Mouse (Mus musculus) cerebellum, postnatal 10 days (tissue): ENCODE measurements around the gene BC034090.

Experiments
- DNase-seq, 2 experiments: peaks; one replicate each; pipeline ENCODE4 v3.0.0; 2021; ENCODE audit warnings: mixed read lengths in 2 of 2

The BC034090 gene

DNA sequence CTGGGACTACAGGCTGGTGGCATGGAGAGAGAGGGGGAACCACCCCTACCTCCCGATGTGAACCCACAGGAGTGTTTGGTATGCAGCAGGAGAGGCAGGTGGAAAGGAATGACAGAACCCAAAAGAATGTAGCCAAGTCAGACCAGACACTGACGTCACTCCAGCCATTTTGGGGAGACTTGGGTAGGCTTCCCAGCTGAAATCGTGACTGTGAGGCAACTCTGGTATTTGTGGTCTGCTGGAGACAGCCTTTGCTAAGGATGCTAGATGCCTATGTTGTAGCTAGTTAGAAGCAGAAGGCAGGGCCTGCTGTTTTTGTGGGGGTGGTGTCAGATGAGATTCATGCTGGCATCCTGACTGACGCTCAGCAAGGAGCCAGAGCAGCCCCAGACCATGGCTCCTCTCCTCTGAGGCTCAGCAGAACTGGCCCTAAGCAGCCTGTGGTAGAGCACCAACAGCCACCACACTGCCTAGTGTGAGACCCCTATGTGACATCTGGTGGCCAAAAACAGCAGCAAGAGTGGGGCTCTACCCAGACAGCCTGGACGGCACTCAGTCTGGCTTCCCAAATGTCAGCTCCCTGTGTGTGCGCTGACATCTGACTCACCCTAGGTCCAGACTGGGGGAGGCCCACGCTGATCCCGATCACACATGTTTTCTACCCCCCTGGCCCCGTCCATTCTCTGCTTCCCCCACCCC, 29.0 kb downstream of the BC034090 start:
- peak; percentile 49 to 55 for DNase-seq

DNA sequence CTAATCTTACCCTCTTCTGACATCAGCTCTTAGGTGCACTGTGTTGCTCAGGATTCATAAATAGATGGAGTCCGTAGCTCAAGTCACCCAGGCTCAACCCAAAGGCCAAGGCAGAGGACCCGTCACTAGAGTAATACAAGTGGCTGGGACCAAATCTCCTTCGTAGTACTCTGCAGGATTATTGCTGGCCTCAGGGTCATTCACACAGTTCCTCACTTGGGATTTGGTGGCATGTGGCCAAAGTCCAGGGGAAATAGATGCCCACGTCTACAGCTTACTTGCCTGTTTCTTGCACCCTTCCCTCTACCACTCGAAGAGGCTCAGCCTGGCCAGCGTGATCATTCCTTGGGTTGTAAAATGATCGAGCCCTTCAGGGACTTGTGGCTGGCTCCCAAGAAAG, 30.3 kb downstream of the BC034090 start:
- peak; percentile 41 to 62 for DNase-seq

DNA sequence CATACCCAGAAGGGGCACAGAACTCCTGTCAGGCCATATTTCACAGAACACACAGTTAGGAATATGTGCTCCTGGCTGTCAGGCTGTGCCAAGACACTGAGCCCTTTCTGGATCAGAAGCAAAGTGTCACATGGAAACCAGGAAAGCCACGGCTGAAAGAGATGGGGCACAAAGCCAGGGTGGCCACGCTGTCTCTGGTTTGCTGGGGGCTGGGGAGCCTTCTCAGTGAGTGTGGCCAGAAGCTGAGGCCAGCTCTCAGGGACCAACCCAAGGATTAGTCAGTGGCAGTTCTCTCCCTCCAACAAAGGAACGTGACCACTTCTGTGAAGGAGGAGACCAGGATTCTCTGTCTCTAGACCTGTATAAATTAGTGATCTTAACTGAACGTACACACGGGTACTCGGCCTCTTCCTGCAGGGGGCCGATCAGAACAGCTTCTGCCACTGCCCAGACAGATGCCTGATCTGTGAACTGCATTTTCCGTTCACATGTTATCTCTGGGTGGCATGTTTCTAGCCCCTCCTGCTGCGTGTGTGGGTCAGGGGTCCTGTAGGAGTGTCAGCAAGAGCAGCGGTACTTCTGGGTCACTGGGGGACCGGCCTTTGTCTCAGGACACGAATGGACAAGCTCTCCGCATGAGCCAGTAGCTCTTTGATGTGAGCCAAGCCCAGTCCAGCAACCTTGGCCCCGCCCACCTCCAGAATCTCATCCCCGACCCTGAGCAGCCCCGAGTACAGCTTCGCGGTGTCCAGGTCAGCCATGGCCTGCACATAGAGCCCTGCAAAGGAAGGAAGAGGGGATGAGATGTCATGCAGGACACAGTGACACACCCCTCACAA, 31.1 kb downstream of the BC034090 start:
- peak; percentile 87 to 91 for DNase-seq

DNA sequence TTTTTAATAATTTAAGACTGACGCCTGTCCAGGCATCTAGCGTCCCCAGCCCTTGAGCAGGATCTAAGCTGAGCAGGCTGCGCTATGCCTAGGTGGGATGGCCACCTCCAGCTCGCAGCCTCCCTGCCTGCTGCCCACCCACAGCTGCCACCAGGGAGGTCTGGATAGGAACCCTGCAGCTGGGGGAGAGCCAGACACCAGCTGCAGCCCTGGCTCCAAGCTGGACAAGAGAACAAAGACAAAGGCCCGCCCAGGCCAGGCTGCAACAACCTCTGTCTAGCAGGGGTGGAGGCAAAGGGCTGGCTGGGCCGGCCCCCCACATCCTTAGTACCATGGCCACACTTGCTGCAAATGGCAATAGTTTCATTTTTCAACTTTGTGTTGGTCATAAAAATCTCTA, 31.8 kb downstream of the BC034090 start:
- peak; percentile 66 to 77 for DNase-seq

DNA sequence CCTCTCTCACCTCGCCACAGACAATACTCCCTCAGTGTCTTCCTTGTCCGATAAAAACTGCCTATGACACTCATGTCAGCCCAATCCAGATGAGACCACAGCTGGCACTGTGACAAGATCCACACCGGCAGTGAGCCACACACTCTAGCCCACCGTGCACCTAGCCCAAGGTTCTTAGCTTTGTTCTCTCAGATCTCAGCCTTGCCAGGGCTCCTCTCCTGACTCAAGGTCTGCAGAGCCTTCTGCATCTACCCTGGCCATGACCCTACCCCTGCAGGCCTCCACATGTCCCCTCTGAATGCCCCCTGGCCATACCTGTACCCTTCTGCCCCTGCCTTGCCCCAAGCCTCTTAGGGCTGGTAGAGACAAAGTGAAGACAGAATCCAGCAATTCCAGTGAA, 32.2 kb downstream of the BC034090 start:
- peak; percentile 47 to 56 for DNase-seq

DNA sequence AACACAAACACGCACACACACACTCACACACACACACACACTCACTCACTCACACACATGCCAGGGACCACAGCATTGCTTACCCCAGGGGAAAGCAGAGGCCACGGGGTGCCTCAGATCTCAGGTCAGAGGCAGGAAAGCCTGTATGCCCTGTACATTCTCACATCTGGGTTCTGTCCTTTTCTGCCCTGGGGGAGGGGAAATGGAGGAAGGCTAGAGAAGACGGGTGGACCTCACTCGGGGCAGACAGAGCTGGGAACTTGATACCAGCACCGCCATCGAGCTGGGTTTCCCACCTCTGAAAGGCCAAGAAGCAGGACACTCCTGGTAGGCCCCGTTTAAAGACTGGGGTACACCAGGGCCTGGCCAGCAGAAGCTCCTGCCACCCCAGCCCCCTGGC, 33.2 kb downstream of the BC034090 start:
- peak; percentile 41 to 45 for DNase-seq

DNA sequence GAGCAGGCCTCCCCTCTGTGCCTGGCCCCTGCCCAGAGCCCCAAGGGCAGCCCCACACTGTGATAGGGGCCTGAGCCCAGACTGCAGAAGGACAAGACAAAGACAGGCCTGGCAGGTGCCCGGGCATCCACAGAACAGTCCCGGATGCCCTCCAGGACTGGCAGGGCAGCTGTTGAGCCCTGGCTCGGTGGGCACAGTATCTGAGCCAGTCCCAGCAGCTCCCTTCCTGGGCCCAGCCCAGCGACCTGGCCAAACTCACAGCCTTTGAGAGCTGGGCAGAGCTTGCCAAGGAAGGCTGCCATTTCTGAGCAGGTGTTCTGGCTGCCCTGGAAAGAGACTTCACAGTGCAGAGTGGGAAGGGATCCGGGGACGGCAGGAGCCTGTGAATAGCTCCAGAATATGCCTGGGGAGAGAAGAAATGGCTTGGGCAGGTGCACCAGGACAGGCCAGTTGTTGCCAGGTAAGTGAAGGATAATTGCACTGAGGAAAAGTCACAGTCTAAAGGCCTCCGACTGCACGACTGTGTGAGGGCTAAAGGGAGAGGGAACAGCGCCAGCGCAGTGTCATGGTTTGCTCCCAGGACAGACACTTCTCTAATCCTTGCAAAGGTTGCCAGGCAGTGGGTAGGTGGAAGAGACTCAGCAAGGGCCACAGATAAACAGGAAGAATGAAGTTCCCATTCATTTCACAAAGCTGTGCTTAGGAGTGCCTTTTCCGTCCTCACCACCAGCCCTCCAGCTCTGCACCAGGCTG, 34.1 kb downstream of the BC034090 start:
- peak; percentile 91 to 95 for DNase-seq

DNA sequence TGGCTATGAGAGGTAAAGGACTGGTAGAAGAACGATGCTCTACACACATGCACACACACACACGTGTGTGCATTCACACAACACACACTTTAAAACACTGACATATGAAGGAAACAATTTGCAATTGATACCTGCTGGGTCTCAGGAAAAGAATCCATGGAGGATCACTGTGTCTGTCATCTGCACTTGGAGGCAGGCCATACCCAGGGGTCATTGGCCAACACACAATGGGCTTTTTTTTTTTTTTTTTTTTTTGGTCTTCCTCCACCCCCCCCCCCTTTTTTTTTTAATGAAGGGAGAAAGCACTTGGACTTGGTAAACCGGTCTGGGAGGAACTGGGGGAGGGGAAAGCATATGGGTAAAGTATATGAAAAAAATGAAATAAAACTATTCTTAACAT, 36.4 kb downstream of the BC034090 start:
- DNase-seq = peak; percentile 56 to 62

DNA sequence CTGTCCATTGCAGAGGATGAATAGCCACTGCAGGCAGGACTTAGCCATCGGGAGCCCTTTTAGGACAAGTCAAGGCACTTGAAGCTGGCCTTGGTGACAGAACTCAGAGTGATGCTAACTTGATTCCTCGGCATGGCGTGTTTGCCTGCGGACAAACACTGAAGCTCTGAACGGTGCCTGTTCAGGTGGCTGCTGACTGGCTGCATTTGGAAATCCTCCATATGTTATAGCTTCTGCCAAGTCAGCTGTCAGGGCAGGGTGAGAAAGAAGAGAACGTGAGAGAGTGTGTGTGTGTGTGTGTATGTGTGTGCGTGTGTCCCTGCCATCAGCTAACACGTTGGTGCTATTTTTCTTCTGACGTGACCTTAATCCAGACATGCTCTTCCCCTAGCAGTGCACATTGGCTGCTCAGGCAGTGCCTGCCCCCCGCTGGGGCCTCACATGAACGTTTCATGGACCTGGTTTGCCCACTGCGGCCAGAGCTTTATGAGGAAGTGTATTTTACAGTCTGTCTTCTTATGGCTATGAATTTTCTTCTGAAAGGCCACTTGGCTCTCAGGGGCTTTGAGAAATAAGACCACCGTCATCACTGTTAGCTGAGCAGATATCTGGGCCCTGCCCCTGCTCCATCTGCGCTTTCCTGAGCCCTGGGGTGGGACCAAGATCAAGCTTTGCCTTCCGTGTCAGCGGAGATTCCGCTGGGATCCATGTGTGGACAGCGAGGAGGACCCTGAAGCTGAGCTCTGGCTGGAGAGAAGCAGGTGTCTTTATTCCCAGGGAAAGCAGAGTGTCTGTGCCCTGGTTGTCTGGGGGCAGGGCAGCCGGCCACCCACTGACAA, 38.2 kb downstream of the BC034090 start:
- DNase-seq = peak; percentile 69 to 75

DNA sequence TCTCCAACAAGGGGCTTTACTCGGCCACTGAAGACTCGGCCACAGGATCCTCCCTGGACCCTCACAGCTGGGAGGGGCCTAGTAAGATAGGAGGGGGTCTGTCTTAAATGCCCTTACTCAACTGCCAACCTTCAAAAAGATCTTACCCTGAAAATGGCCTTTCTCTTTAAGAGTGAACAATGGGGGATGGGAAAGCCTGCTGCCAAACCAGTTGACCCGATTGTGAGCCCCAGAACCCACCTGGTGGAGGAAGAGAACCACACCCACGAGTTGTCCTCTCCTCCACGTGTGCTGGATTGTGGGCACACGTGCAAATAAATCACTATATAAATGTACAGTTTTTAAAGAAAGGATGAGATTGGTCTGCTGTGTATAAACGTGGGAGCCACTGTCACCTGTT, 38.9 kb downstream of the BC034090 start:
- DNase-seq = peak; percentile 37 to 54

DNA sequence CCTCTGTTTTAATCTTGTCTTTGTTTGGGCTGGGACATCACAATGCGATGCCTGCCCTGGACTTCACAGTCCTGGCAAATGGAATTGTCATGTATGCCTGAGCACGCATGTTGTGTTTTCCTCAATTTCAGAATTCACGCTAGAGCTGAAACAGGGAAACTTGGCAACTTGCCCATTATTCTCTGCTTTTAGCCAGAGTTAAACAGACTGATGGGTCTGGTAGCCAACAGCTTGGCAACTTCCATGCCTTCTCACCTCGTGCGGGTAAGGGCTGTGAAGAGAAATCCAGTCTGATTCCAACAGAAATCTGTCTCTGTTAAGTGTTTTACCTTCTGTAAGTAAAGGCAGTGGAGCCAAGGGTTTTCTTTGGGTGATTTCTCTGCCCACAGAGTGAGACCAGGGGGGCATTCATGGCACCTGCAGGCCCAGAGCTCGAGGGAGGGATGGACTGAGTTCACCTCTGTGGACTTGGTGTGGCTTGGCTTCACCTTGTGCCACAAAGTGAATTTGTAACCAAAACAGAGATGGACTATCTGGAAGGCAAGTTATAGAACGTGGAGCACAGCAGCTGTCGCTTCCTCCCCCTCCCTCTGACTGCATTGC, 39.6 kb downstream of the BC034090 start:
- DNase-seq = peak; percentile 90 to 97

DNA sequence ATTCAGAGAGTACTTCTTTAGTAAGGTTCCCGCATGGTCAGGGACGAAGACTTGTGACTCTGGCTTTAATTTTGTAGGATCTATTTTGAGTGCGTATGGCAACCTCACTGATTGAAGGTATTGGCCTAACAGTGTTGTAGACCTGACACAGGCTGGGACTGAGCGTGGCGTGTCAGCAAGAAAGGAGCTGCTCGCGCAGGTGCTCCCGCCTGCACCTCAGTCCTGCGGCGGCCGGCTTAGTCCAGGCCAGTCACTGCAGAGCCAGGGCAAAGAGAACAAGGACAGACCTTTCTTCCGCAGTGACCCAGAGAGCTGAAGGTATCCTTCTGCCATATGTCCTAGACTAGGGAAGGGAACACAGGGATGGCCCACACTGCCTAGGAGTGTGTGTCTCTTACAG, 40.3 kb downstream of the BC034090 start:
- peak; percentile 34 to 47 for DNase-seq

DNA sequence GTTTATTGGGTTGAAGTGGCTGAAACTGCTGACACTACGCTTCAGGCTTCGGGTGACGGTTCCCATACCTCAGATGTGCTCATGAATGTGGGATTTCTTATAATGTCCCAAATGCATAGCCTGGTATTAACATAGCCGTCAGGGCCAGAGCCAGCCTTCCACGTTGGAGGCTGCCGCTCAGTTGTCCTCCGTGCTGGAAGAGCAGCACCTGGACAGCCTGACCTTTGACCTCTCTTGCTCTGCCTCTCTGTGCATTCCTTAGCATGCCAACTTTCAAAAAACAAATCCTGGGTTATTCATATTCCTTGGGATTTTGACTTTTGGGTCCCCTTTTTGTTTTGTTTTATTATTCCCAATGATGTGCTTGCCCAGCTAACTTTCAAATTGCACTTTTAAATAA, 41.1 kb downstream of the BC034090 start:
- no peak for DNase-seq

DNA sequence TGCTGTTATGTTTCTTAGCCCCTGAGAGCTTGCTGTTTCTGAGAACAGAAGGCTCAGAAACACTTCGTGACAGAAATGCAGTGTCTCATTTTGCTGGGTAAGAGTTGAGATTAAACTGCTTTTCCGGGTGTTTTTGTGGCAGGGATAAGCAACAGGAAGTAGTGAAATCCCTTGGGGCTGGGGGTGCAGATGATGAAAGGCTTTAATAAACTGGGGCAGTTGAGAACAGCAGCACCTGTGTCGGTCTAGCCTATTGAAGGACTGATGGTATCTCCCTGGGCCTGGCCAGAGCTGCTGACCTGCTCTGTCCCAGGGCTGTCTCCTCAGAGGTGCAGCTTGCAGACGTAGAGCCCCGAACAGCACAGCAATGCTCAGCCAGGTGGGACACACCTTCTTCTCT, 41.8 kb downstream of the BC034090 start:
- DNase-seq = no peak

DNA sequence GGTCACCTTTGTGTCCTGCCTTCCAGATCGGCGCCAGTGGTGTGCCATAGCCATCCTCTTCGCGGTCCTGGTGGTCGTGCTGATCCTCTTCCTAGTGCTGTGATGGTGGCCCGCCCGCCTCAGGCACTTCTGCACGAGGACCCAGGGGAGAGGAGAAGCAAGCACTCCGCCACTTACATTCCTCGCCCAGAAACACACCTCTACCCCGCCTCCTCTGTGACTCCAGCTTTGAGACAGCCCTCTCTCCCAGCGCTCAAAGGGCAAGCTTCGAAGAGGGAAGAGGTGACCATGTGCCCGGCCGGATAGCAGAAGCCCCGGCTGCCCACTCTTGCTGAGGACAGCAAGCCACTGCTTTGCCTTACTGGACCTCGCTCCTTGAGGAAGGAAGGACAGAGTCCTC, 42.3 kb downstream of the BC034090 start:
- peak in 1 of 2 experiments; percentile 21 for DNase-seq

DNA sequence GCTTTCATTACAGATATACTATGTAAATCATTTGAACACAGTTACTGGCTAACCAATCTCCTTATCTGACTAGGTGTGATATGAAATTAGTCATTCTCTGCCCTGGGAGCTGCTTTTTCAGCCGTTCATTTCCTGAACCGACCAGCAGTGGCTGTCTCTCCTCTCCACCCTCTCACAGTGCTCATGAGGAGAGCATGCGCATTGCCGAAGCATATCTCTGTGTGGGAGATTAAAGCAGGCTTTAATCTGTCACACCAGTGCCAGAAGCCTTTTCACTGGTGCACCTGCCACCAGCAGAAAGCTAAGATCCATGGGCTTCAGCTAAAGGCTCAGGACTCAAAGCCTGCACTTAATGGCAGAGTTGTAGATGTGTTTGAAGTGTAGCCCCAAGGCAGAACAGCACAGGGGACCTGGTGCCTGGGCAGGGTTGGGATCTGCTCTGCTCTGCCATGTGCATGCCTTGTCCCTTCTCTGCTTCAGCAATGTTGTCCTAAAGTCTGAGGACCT, 42.8 kb downstream of the BC034090 start:
- DNase-seq = peak; percentile 45 to 50

DNA sequence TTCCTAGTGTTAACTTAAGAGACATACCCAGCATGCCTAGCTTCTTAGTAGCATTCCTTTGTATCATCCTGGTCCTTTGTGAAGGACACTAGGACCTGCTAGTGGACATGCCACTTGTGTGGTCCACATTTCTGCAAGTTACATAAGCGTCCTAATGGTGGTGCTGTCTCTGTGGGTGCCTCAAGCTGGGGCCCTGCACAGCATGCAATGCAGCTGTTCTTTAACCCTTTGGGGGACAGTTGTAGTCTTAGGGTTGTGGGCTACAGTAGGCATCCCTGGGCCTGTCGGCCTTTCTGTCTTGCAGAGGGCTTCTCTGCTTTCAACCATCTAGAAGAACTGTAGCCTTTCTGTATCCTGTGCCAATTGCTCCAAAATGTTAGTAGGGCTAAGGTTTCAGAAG, 43.3 kb downstream of the BC034090 start:
- peak in 1 of 2 experiments; percentile 19 for DNase-seq

DNA sequence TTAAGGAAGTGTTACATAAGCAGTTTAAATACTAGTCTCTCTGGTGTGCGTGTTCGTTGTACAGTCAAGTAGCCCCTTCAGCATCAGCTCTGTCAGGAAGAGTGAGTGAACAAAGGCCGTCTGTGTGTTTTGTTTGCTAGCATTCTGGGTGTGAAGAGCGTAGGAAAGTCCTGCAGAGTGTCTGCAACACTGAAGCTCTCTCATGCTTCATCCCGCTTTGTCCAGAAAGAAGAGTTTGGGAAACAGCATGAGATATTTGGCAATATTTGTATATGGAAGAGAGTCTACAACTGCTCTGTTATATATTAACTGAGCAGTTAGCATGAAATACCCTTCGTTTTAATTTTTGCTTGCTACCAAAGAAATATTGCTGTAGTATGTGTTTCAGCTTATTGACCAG, 44.7 kb downstream of the BC034090 start:
- DNase-seq = no peak

DNA sequence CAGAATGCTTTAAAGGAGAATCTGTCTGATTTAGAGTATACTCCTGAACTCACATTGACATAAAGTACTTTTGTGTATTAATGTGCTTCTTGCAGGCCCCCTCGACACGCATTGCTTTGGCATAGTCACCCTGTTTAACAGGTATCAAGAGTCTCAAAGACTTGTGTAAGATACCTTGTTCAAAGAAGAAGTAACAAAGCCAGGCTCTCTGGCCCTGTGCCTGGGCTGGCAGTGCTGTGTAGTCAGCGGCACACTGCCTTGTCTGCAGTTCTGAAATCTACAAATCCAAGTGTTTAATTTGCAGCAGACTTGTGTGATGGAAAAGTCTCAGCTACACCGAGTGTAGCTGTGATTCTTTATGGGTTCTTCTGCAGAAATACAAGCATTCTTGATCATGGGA, 47.6 kb downstream of the BC034090 start:
- peak; percentile 61 to 71 for DNase-seq

DNA sequence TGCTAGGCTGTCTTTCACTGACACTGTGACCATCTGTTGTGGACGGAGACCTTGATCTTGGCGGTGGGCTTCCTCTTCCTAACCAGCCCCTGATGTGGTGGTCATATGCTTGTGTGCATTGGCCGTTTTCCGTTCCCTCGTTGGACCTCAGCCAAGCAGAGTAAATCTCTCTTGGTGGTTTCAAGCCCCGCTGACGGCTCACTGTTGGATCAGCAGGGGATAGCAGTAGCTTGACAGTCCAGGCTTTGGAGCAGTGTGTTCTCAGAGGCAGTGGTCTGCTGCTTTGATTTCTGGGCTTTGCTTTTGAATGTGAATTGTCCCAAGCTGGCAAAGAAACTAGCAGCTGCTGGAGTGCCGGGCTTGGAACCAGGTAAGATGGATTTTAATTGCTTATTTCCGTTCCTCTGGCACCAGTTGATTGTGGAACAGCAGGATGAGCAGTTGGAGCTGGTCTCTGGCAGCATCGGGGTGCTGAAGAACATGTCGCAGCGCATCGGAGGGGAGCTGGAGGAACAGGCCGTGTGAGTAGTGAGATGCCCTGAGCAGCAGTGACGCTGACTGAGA, 51.4 kb downstream of the BC034090 start:
- peak; percentile 79 to 80 for DNase-seq

DNA sequence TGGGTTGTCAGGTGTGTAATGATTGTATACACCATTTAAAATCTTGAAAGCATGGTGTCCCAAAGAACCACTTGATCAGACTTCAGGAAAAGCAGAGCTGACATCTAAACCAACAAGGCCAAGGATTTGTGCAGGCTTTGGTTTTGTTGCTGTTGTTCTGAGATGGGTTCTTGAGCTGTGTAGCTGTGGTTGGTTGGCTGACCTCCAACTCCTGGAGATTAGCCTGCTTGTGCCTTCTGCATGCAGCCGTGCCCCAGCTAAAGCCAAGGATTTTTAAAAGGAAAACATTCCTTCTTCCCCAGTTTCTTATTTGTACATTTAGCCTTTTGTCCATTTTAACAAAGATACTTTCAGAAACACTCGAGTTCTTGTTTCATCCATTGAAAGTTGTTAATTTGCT, 52.6 kb downstream of the BC034090 start:
- DNase-seq = peak; percentile 92 to 93
